Mouse (Mus musculus): ENCODE results near the gene Dusp5. TPM values are rescaled to one million over a fixed set of nuclear protein-coding genes. Genes with fewer than 3 reads are reported as not detected.

The Dusp5 gene
- total and polyA plus RNA-seq, 3 experiments: 4.7 to 7.5 (median 6.9) TPM

GRCm38 (mm10) chr19:53531416-53531815 is 2.5 kb downstream of the Dusp5 start:
- Histone ChIP-seq H3K4me1 (ENCODE audit: control insufficient read depth, insufficient read depth, low read length) (no peaks in the 10 kb centered on the region), H3K27ac (no peak overlapping the region; the same call in 1 of the 2 replicates), H3K9ac (ENCODE audit: low read depth, low read length) (no peak overlapping the region), H3K27me3 (ENCODE audit: control insufficient read depth, insufficient read depth, low read length) (no peaks in the 10 kb centered on the region), H3K36me3 (ENCODE audit: control insufficient read depth, insufficient read depth, low read length) (no peaks in the 10 kb centered on the region), H3K4me3 (no peak overlapping the region), H3K79me2 (replicated peaks; ENCODE audit: control insufficient read depth, insufficient read depth, low read length) (no peaks in the 10 kb centered on the region)
- no peak for TF ChIP-seq CTCF (IDR thresholded peaks at IDR 0.05)
- TF ChIP-seq EP300 (IDR thresholded peaks at IDR 0.05; ENCODE audit: insufficient read depth, low read depth, low read length): no peak
- TF ChIP-seq POLR2A (IDR thresholded peaks at IDR 0.05; ENCODE audit: insufficient read depth, low read depth, low read length): no peak
- WGBS: 64% methylated on average over 10 of the region's 10 CpGs
- DNase-seq: peak in 1 of 2 experiments; percentile 22
- intact Hi-C loops (cut with DNase I): loop anchor here (5.0 kb wide), 2 partner anchors 34 to 109 kb away; no protein-coding TSS in a partner anchor

- Histone ChIP-seq H3K79me2 (replicated peaks; ENCODE audit: control insufficient read depth, insufficient read depth, low read length) (no peaks in the 10 kb centered on the region), H3K27me3 (ENCODE audit: control insufficient read depth, insufficient read depth, low read length) (no peaks in the 10 kb centered on the region), H3K27ac (peak overlapping the region; percentile 26), H3K9ac (ENCODE audit: low read depth, low read length) (no peak overlapping the region), H3K4me1 (ENCODE audit: control insufficient read depth, insufficient read depth, low read length) (no peaks in the 10 kb centered on the region), H3K4me3 (no peak overlapping the region), H3K36me3 (ENCODE audit: control insufficient read depth, insufficient read depth, low read length) (no peaks in the 10 kb centered on the region)
- 23% methylated on average over 6 of the region's 6 CpGs for WGBS
- intact Hi-C loops (cut with DNase I): loop anchor here (2.0 to 5.0 kb wide), 3 partner anchors 35 to 110 kb away; no protein-coding TSS in a partner anchor
- DNase-seq: peak in 1 of 2 experiments; percentile 47
- TF ChIP-seq POLR2A (IDR thresholded peaks at IDR 0.05; ENCODE audit: insufficient read depth, low read depth, low read length): no peak
- TF ChIP-seq EP300 (IDR thresholded peaks at IDR 0.05; ENCODE audit: insufficient read depth, low read depth, low read length): no peak
- no peak for TF ChIP-seq CTCF (IDR thresholded peaks at IDR 0.05)
These were observed 3.1 kb downstream of the Dusp5 start for GRCm38 (mm10) chr19:53532021-53532420.

GRCm38 (mm10) chr19:53532676-53533075 is 3.8 kb downstream of the Dusp5 start:
- DNase-seq: no peak
- TF ChIP-seq CTCF (IDR thresholded peaks at IDR 0.05): no peak
- no peak for TF ChIP-seq EP300 (IDR thresholded peaks at IDR 0.05; ENCODE audit: insufficient read depth, low read depth, low read length)
- no peak for TF ChIP-seq POLR2A (IDR thresholded peaks at IDR 0.05; ENCODE audit: insufficient read depth, low read depth, low read length)
- H3K4me1 ChIP-seq (ENCODE audit: control insufficient read depth, insufficient read depth, low read length): no peaks in the 10 kb centered on the region
- no peaks in the 10 kb centered on the region for H3K27me3 ChIP-seq (ENCODE audit: control insufficient read depth, insufficient read depth, low read length)
- H3K9ac ChIP-seq (ENCODE audit: low read depth, low read length): no peak overlapping the region
- no peak overlapping the region for H3K27ac ChIP-seq
- intact Hi-C loops (cut with DNase I): loop anchor here (2.0 to 5.0 kb wide), 3 partner anchors 35 to 110 kb away; no protein-coding TSS in a partner anchor
- whole genome bisulfite sequencing: 57% methylated on average over 6 of the region's 6 CpGs
- no peak overlapping the region for H3K4me3 ChIP-seq
- H3K36me3 ChIP-seq (ENCODE audit: control insufficient read depth, insufficient read depth, low read length): no peaks in the 10 kb centered on the region
- no peaks in the 10 kb centered on the region for H3K79me2 ChIP-seq (replicated peaks; ENCODE audit: control insufficient read depth, insufficient read depth, low read length)

- H3K4me1 ChIP-seq (ENCODE audit: control insufficient read depth, insufficient read depth, low read length): no peaks in the 10 kb centered on the region
- intact Hi-C loops (cut with DNase I): loop anchor here (2.0 to 5.0 kb wide), 3 partner anchors 36 to 111 kb away; no protein-coding TSS in a partner anchor
- 90% methylated on average over 7 of the region's 7 CpGs for WGBS
- H3K9ac ChIP-seq (ENCODE audit: low read depth, low read length): no peak overlapping the region
- no peak overlapping the region for H3K4me3 ChIP-seq
- no peaks in the 10 kb centered on the region for H3K27me3 ChIP-seq (ENCODE audit: control insufficient read depth, insufficient read depth, low read length)
- no peaks in the 10 kb centered on the region for H3K36me3 ChIP-seq (ENCODE audit: control insufficient read depth, insufficient read depth, low read length)
- H3K79me2 ChIP-seq (replicated peaks; ENCODE audit: control insufficient read depth, insufficient read depth, low read length): no peaks in the 10 kb centered on the region
- H3K27ac ChIP-seq: no peak overlapping the region
- TF ChIP-seq EP300 (IDR thresholded peaks at IDR 0.05; ENCODE audit: insufficient read depth, low read depth, low read length) (no peak), CTCF (IDR thresholded peaks at IDR 0.05) (no peak), POLR2A (IDR thresholded peaks at IDR 0.05; ENCODE audit: insufficient read depth, low read depth, low read length) (no peak)
- DNase-seq: no peak
These were observed 4.3 kb downstream of the Dusp5 start for GRCm38 (mm10) chr19:53533236-53533635.

- intact Hi-C loops (cut with DNase I): loop anchor here (2.0 to 5.0 kb wide), 3 partner anchors 37 to 112 kb away; no protein-coding TSS in a partner anchor
- DNase-seq: no peak
- Histone ChIP-seq H3K4me1 (ENCODE audit: control insufficient read depth, insufficient read depth, low read length) (no peaks in the 10 kb centered on the region), H3K79me2 (replicated peaks; ENCODE audit: control insufficient read depth, insufficient read depth, low read length) (no peaks in the 10 kb centered on the region), H3K4me3 (no peak overlapping the region), H3K36me3 (ENCODE audit: control insufficient read depth, insufficient read depth, low read length) (no peaks in the 10 kb centered on the region), H3K27ac (no peak overlapping the region), H3K9ac (ENCODE audit: low read depth, low read length) (no peak overlapping the region), H3K27me3 (ENCODE audit: control insufficient read depth, insufficient read depth, low read length) (no peaks in the 10 kb centered on the region)
- TF ChIP-seq POLR2A (IDR thresholded peaks at IDR 0.05; ENCODE audit: insufficient read depth, low read depth, low read length): no peak
- TF ChIP-seq CTCF (IDR thresholded peaks at IDR 0.05): no peak
- TF ChIP-seq EP300 (IDR thresholded peaks at IDR 0.05; ENCODE audit: insufficient read depth, low read depth, low read length): no peak
- WGBS: 80% methylated on average over 15 of the region's 15 CpGs
These were observed 5.1 kb downstream of the Dusp5 start for GRCm38 (mm10) chr19:53533810-53534601.
